Mouse (Mus musculus) CD4-positive helper T cell, adult 2 months (primary cell): ENCODE results near the gene Ttyh2.

Source experiments
- DNase-seq: peaks from one replicate; pipeline ENCODE4 v3.0.0-alpha.2; 2012; ENCODE audit warnings: low read depth, missing footprints, low spot score

Gene Ttyh2

GRCm38 (mm10) chr11:114681054-114681453 lies 5.8 kb downstream of the Ttyh2 start:
- DNase-seq: no peak

DNA sequence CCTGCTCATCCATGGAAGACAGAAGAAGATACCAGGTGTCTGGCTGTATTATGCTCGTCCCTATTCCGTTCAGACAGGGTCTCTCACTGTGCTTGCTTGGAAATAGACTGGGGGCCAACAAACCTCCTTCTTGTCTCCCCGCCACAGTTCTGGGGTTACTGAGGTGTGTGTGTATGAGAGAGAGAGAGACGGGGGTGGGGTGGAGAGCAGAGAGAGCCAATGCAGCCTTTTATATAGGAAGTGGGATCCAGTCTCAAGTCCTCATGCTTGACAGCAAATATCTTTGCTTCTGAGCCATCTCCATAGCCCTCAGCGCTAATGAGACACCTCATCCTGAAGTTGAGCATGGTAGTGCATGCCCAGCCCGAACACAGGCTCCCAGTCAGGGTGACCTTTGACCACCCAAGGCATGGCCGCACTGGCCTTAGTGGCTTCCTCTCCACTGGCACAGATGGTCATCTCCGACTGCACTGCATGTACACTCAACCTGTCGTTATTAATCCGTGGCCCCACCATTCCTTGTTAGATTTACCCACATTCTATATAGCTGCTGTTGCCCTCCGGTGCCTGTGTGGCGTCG lies 7.2 kb downstream of the Ttyh2 start:
- no peak for DNase-seq

DNA sequence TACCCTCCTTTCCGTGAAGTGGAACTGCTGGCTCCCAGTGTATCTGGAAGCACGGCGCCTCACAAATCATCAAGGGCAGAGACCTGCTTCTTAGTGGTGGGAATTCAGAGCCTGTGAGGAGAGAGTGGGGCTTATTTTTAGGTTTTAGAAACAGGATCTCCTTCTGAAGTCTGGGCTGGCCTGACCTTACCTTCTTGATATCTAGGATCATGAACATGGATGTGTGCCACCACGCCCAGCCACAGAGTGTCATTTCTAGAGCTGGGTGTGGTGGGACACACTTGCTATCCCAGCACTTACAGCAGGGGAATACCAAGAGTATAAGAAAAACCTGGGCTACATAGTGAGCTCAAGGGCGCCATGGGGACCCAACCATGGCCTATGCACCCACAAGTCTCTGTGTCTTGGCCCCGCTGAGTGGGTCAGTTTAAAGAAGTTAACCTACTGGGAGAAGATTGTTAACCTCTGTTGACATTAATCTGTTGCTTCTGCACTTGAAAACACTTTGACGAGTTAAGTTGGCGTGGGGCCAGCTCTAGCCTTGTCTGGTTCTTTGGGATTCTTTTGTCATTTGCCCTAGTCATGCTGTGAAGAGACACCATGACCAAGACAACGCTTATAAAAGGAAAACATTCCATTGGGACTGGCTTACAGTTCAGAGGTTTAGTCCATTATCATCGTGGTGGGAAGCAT lies 7.9 kb downstream of the Ttyh2 start:
- no peak for DNase-seq

GRCm38 (mm10) chr11:114683722-114684621 lies 8.7 kb downstream of the Ttyh2 start:
- DNase-seq: no peak

DNA sequence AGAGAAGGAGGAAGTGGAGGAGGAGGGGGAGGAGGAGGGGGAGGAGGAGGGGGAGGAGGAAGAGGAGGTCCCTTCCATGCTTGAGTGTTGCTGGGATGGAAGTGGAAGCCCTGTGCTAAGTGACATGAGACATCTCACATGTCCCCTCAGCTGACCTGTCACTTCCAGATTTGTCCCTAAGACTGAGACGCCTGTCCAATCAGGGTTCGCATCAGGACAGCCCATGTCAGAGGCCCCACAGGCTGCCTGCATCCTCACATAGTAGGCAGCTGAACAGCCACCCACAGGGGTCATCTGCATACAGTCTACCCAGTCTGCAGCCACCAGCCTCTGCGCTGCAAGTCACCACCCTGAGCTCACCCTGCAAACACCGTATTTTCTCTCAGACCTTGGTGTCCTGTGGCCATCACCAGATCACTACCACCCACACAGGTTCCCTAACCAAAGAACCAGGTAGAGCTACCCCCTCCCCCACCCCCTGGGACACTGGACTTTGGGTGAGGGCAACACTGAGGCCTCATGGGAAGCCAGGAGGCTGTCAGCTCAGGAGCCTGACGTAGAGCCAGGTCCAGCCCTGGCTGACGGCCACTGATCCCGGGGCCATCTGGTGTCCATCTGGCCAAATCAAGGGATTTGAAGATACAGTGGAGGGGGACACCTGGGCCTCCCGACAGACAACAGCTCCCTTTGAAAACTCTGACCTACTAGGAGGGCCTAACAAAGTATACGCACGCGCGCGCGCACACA lies 9.6 kb downstream of the Ttyh2 start:
- no peak for DNase-seq

DNA sequence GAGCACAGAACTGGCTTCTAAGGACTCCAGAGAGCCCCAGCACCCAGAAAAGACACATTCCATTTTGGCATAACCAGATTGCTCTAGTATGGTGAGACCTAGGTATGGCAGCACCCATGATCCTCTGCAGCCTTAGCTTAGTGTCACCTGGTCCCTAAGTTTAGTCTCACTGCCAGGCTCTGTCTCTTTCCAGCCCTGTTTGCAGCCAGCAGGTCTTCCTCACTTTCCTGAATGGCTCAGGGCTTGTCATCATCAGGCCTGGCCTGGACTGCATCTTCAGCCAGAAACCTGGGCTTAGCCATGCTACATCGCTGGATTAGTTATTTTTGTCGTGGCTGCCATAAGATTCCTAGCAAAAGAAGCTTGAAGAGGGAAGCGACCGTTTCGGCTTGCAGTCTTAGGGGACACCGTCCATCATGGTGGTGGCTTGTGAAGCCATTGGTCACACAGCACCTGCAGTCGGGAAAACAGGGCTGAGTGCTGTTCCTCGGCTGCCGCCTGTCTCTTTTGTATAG lies 10.4 kb downstream of the Ttyh2 start:
- DNase-seq: no peak

DNA sequence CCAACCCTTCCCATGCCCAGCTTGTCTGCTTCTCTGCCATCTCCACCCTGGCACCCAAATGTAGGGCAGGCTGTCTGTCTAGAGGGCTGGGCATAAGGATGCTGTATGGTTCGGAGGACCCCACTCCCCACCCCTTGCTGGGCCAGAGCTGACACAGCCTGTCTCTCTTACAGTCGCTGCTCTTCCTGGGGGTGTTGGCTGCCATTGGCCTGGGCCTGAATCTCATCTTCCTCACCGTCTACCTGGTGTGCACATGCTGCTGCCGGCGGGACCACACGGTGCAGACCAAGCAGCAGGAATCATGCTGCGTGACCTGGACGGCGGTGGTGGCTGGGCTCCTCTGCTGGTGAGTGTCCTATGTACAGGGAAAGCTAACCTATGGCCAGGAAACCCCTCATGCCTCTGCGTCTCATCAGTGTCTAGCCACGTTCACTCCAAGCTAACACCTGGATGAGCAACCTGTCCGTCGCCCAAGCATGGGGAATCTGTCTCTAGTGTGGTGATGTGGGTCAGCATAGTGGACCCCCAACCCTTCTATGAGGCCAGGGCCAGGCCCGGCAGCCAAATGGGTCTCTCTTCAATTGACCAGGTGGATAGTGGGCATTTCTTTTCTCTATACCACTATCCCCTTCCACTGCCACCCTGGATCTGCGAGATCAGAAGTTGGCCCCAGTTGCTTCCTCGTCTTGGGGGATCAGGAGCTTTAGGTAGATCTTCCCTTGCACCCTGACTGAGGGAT lies 11.2 kb downstream of the Ttyh2 start:
- no peak for DNase-seq

GRCm38 (mm10) chr11:114687574-114688188 lies 12.4 kb downstream of the Ttyh2 start:
- DNase-seq: no peak

DNA sequence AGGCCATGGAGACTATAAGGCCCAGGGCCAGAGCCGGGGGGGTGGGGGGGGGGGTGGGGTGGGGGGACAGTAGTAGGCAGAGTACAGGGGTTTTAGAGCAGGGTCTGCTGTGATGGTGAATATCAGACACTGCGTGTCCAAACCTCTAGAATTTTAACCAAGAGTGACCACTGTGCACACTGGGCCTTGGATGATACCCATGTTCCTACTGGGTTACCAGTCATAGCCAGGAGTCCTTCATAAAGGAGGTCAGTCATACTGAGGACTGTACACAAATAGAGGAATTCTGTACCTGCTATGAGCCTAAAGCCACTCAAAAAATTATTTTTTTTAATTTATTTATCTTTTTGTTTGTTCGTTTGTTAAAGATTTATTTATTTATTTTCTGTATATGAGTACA lies 13.5 kb downstream of the Ttyh2 start:
- DNase-seq: no peak

DNA sequence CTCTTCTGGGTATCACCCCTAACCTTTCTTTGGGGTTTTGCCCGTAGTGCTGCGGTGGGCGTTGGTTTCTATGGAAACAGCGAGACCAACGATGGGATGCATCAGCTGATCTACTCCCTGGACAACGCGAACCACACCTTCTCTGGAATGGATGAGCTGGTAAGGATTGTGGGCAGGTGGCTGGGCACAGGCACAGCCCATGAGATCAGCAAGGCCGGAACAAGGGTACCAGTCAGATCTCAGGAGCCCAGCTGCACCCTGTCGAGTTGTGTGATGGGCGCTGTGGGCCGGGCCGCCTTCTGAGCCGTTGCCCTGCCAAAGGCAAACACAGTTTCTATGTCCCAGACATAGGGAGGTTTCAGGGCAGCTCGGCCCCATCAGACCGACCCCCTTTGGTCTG lies 15.0 kb downstream of the Ttyh2 start:
- DNase-seq: no peak

DNA sequence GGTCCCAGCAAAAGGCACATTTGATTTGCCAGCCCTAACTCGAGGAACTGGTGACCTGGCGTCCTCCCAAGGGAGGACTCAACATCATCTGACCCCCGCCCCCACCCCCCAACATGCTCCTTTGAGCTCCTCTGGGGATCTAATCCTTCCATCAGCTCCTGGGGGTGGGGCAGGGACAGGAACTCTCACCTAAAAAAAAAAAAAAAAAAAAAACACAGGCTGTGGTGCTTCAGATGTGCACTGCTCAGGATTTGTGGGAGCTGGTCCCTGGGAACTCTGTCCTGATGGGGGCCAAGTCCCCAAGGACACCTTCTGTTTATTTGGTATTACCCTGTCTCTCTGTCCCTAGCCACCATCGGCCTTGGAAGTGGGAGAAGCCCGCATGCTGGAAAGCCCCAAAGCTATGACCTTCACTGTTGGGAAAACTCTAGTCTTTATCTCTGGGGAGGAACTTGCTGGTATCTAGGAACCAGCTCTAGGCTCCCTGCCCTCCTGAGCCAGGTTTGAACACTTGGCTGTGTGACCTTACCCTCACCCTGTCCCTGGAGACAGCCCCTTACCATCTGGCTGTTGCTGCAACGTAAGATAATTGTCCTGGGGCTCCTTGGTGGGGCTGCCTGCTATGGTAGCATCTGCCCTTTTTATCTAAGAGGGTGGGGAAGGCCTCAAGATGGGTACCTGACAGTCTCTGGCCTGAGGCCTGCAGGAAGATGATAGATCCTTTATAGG lies 16.4 kb downstream of the Ttyh2 start:
- no peak for DNase-seq

DNA sequence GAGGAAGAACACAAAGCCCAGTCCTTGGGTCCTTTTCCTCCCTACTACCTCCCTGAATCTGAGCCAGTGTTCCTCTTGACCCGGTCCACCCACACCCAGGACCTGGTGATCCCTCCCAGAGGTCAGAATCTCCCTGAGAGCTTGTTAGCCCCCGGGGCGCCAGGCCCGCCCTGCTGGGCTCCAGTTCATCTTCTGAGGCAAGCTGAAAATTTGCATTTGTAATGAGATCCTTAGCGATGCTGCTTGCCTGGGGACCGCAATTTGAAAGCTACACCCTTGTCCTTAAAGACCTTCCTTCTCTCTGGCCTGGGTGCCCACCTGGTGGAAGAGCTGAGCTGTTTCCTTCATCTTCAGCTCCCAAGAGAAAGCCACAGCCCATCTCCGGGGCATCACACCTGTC lies 17.4 kb downstream of the Ttyh2 start:
- no peak for DNase-seq

GRCm38 (mm10) chr11:114693456-114693855 lies 18.2 kb downstream of the Ttyh2 start:
- DNase-seq: no peak

GRCm38 (mm10) chr11:114694451-114694850 lies 19.2 kb downstream of the Ttyh2 start:
- DNase-seq: no peak

GRCm38 (mm10) chr11:114698496-114698895 lies 23.3 kb downstream of the Ttyh2 start:
- no peak for DNase-seq

- peak; percentile 55 for DNase-seq
Observed at GRCm38 (mm10) chr11:114699511-114699910, 24.3 kb downstream of the Ttyh2 start.

- DNase-seq: peak; percentile 58
Observed at GRCm38 (mm10) chr11:114702311-114702995, 27.2 kb downstream of the Ttyh2 start.

- DNase-seq: no peak
Observed at GRCm38 (mm10) chr11:114702996-114703361, 27.7 kb downstream of the Ttyh2 start.
